ENCODE assay signal across 23 mouse cellular contexts in the genomic region with DNA sequence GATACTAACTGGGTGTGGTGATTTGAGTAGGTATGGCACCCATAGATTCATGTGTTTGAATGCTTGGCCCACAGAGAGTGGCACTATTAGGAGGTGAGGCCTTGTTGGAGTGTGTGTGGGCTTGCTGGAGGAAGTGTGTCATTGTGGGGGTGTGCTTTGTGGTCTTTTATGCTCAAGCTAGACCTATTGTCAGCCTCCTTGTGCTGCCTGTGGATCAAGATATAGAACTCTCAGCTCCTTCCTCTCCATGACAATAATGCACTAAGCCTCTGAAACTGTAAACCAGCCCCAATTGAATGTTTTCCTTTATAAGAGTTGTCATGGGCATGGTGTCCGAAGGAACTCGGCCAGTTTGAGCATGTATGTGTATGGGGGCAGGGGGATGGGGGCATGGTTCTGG. TPM values are rescaled to one million over a fixed set of nuclear protein-coding genes. Genes with fewer than 3 reads are reported as not detected.
DNase-seq lines count a peak whose midpoint lies in the region; ATAC-seq lines count a peak whose summit lies in the region.
"Had no signal": no experiment of that assay in that cellular context is flagged by ENCODE, and none has a peak within 500 bp of the region (broad histone marks: within the 10 kb centered on the region; RNA-seq: fewer than 3 reads in every experiment).

No protein-coding gene starts in this region.

- 79% methylated on average over 2 of the region's 2 CpGs for WGBS in hindbrain, embryonic 10.5 days
- 81% methylated on average over 2 of the region's 2 CpGs for WGBS in hindbrain, embryonic 16.5 days
- 89% methylated on average over 2 of the region's 2 CpGs for WGBS in heart, embryonic 12.5 days
- 74% methylated on average over 2 of the region's 2 CpGs for WGBS in forebrain, embryonic 15.5 days

- no peak for ATAC-seq in hindbrain, embryonic 16.5 days
- no peak for ATAC-seq in heart, embryonic 12.5 days (ENCODE audit: insufficient number of reproducible peaks, low FRiP score)
- no peak for ATAC-seq in forebrain, embryonic 15.5 days (replicated peaks)
- ATAC-seq: activated CD4-positive, CD25-positive, alpha-beta regulatory T cell, adult 4 months; forebrain, embryonic 13.5 days; forebrain, embryonic 16.5 days; Patski had no signal

- no peak overlapping the region for H3K9ac ChIP-seq in hindbrain, embryonic 16.5 days (ENCODE audit: low read depth, low read length)
- H3K9ac ChIP-seq in heart, embryonic 12.5 days: no peak overlapping the region
- no peak overlapping the region for H3K9ac ChIP-seq in forebrain, embryonic 15.5 days (replicated peaks)
- H3K9ac ChIP-seq: embryonic facial prominence, embryonic 12.5 days; forebrain, embryonic 13.5 days had no signal

- no peaks in the 10 kb centered on the region for H3K36me3 ChIP-seq in hindbrain, embryonic 10.5 days
- H3K36me3 ChIP-seq in hindbrain, embryonic 16.5 days (ENCODE audit: control insufficient read depth, insufficient read depth, low read length): no peaks in the 10 kb centered on the region
- no peaks in the 10 kb centered on the region for H3K36me3 ChIP-seq in heart, embryonic 12.5 days
- H3K36me3 ChIP-seq in forebrain, embryonic 15.5 days: no peaks in the 10 kb centered on the region
- H3K36me3 ChIP-seq: embryonic facial prominence, embryonic 10.5 days; embryonic facial prominence, embryonic 12.5 days; G1E had no signal

- no peak overlapping the region for H3K4me2 ChIP-seq in hindbrain, embryonic 16.5 days (ENCODE audit: low read length)
- H3K4me2 ChIP-seq in heart, embryonic 12.5 days: no peak overlapping the region
- no peak overlapping the region for H3K4me2 ChIP-seq in forebrain, embryonic 15.5 days (replicated peaks)
- H3K4me2 ChIP-seq: embryonic facial prominence, embryonic 12.5 days; forebrain, embryonic 13.5 days had no signal

- H3K4me1 ChIP-seq in hindbrain, embryonic 10.5 days (replicated peaks): peaks cover 16% of the 10 kb centered on the region; the same call in 1 of the 2 replicates
- no peaks in the 10 kb centered on the region for H3K4me1 ChIP-seq in hindbrain, embryonic 16.5 days (ENCODE audit: control insufficient read depth, insufficient read depth, low read depth, low read length)
- H3K4me1 ChIP-seq in heart, embryonic 12.5 days (replicated peaks): no peaks in the 10 kb centered on the region
- H3K4me1 ChIP-seq in forebrain, embryonic 15.5 days: no peaks in the 10 kb centered on the region
- H3K4me1 ChIP-seq: embryonic facial prominence, embryonic 10.5 days; embryonic facial prominence, embryonic 12.5 days; forebrain, embryonic 13.5 days had no signal

- H3K9me3 ChIP-seq in hindbrain, embryonic 10.5 days: no peaks in the 10 kb centered on the region
- H3K9me3 ChIP-seq in hindbrain, embryonic 16.5 days (ENCODE audit: control insufficient read depth, low read length): no peaks in the 10 kb centered on the region
- no peaks in the 10 kb centered on the region for H3K9me3 ChIP-seq in heart, embryonic 12.5 days (replicated peaks)
- no peaks in the 10 kb centered on the region for H3K9me3 ChIP-seq in forebrain, embryonic 15.5 days
- H3K9me3 ChIP-seq: embryonic facial prominence, embryonic 10.5 days; embryonic facial prominence, embryonic 12.5 days; forebrain, embryonic 13.5 days; G1E had no signal

- H3K4me3 ChIP-seq in hindbrain, embryonic 10.5 days: no peak overlapping the region
- no peak overlapping the region for H3K4me3 ChIP-seq in hindbrain, embryonic 16.5 days (ENCODE audit: low read length)
- H3K4me3 ChIP-seq in heart, embryonic 12.5 days: no peak overlapping the region
- no peak overlapping the region for H3K4me3 ChIP-seq in forebrain, embryonic 15.5 days
- H3K4me3 ChIP-seq: embryonic facial prominence, embryonic 10.5 days; embryonic facial prominence, embryonic 12.5 days; forebrain, embryonic 13.5 days had no signal

- H3K27ac ChIP-seq in hindbrain, embryonic 10.5 days: peak overlapping the region; percentile 40; the same call in 1 of the 2 replicates
- H3K27ac ChIP-seq in hindbrain, embryonic 16.5 days (ENCODE audit: low read depth, low read length): no peak overlapping the region
- no peak overlapping the region for H3K27ac ChIP-seq in heart, embryonic 12.5 days (ENCODE audit: poor library complexity, severe bottlenecking)
- H3K27ac ChIP-seq in forebrain, embryonic 15.5 days (replicated peaks): no peak overlapping the region
- H3K27ac ChIP-seq: embryonic facial prominence, embryonic 10.5 days; embryonic facial prominence, embryonic 12.5 days; forebrain, embryonic 13.5 days had no signal

- H3K27me3 ChIP-seq in hindbrain, embryonic 10.5 days (ENCODE audit: insufficient read depth, poor library complexity, severe bottlenecking): no peaks in the 10 kb centered on the region
- H3K27me3 ChIP-seq in hindbrain, embryonic 16.5 days (replicated peaks; ENCODE audit: control insufficient read depth, insufficient read depth, low read length): no peaks in the 10 kb centered on the region
- no peaks in the 10 kb centered on the region for H3K27me3 ChIP-seq in heart, embryonic 12.5 days (replicated peaks)
- H3K27me3 ChIP-seq in forebrain, embryonic 15.5 days: no peaks in the 10 kb centered on the region
- H3K27me3 ChIP-seq: embryonic facial prominence, embryonic 12.5 days; forebrain, embryonic 13.5 days; Patski had no signal

- no peak for DNase-seq in hindbrain, embryonic 10.5 days (ENCODE audit: low spot score)
- DNase-seq in 416B (ENCODE audit: low read depth): peak; percentile 49
- DNase-seq in ES-CJ7 (ENCODE audit: low read depth, low spot score): peak; percentile 56
- DNase-seq in R1 (ENCODE audit: low read depth, low spot score): peak; percentile 79
- DNase-seq in adrenal gland, postnatal 10 days: no peak
- DNase-seq: adrenal gland, adult 2 months; adrenal gland, postnatal 14 days; adrenal gland, postnatal 36 days; cerebellum, adult 11-12 months; cerebellum, adult 2 months; cerebellum, adult 9-10 months; cerebellum, postnatal 10 days; cerebellum, postnatal 25 days had no signal

RNA-seq across cellular contexts. Expression of a gene that starts 38.4 kb away (rescaled TPM):
- polyA plus RNA-seq in hindbrain, embryonic 10.5 days (2016; fragmentation: Nextera tagmentation; extraction: Ambion mirVana): 15.0 and 16.3 TPM in 2 replicates
- 9.0 and 9.5 TPM in 2 replicates for polyA plus RNA-seq in hindbrain, embryonic 16.5 days (2015; fragmentation: Nextera tagmentation; extraction: Ambion mirVana)
- 13.0 and 18.6 TPM in 2 replicates for polyA plus RNA-seq in heart, embryonic 12.5 days (2016; fragmentation: Nextera tagmentation; extraction: Ambion mirVana)
- 19.6 and 19.7 TPM in 2 replicates for polyA plus RNA-seq in forebrain, embryonic 15.5 days (2015; fragmentation: Nextera tagmentation; extraction: Ambion mirVana)
- total RNA-seq in adrenal gland, postnatal 10 days (2021): 10 to 100 TPM; 49.0 to 50.1 TPM

Comparison
In these comparisons a context has a peak if more than half of its experiments do, and no peak if none do; other contexts are left out.
1. DNase-seq: peak in 416B (single experiment), ES-CJ7 (single experiment) and R1 (single experiment); none in hindbrain, embryonic 10.5 days (single experiment) and adrenal gland, postnatal 10 days (single experiment).